Comparison of ENCODE assay signal across 1 mouse cellular context in genomic region chr4:135954241-135954640, GRCm38 (mm10).
TF ChIP-seq lines count a peak whose summit lies in the region.

No protein-coding gene starts in this region.

TF ChIP-seq in CH12.LX, 34 proteins besides CTCF, POLR2A, EP300 and RAD21 (continued from another document):
- TF ChIP-seq ZC3H11A (IDR thresholded peaks at IDR 0.05; ENCODE audit: low read depth, low read length) (no peak), GABPA (IDR thresholded peaks at IDR 0.05; ENCODE audit: insufficient replicate concordance, low read depth, low read length) (no peak), POLR2AphosphoS2 (IDR thresholded peaks at IDR 0.05; ENCODE audit: low read depth, low read length) (no peak)
TF ChIP-seq in CH12.LX: peak in this region for 1.
